Mouse (Mus musculus) lung, embryonic 15.5 days (tissue): Measurements from ENCODE around the gene Clip4. TPM values are rescaled to one million over a fixed set of nuclear protein-coding genes. Genes with fewer than 3 reads are reported as not detected.
"Not testable (repeated sequence)": the region's sequence is repeated elsewhere in the genome, so short reads cannot be mapped to it uniquely, and the experiment has no call there.

Experiments used
- ATAC-seq: fragments of 200-750 bp; cut with Nextera tagmentation; 2 replicates; pipeline ENCODE4 v1.8.0; 2017; ENCODE audit warnings: moderate number of reproducible peaks, borderline replicate concordance; ENCODE audit not compliant: low FRiP score, low TSS enrichment; ENCODE audit errors: extremely low read depth
- H3K27ac ChIP-seq: fragments of 300-500 bp; sonication (generic); 2 replicates; pipeline ENCODE4 v1.5.1; 2015; ENCODE audit warnings: moderate library complexity, mild to moderate bottlenecking, inconsistent platforms
- H3K27me3 ChIP-seq: fragments of 300-500 bp; sonication (generic); 2 replicates; pipeline ENCODE4 v1.6.1; 2015; ENCODE audit warnings: inconsistent platforms
- H3K36me3 ChIP-seq: fragments of 300-500 bp; sonication (generic); 2 replicates; pipeline ENCODE4 v1.6.1; 2015; ENCODE audit warnings: inconsistent platforms
- H3K4me1 ChIP-seq: fragments of 300-500 bp; sonication (generic); 2 replicates; pipeline ENCODE4 v1.6.1; 2015; ENCODE audit warnings: inconsistent platforms
- H3K4me2 ChIP-seq: fragments of 300-500 bp; sonication (generic); 2 replicates; pipeline ENCODE4 v1.6.1; 2015; ENCODE audit warnings: inconsistent platforms, mild to moderate bottlenecking, moderate library complexity
- H3K4me3 ChIP-seq: fragments of 300-500 bp; sonication (generic); 2 replicates; pipeline ENCODE4 v1.5.1; 2015; ENCODE audit warnings: mild to moderate bottlenecking, inconsistent platforms
- H3K9ac ChIP-seq: fragments of 300-500 bp; sonication (generic); 2 replicates; pipeline ENCODE4 v1.6.1; 2015; ENCODE audit warnings: inconsistent platforms
- H3K9me3 ChIP-seq: fragments of 300-500 bp; sonication (generic); 2 replicates; pipeline ENCODE4 v1.6.1; 2016; ENCODE audit warnings: inconsistent platforms
- WGBS: fragments of 180-500 bp; shearing (Covaris S2); methylation state at CpG from one replicate; pipeline ENCODE4 v1.1.7; 2015; 5-methylcytosine and 5-hydroxymethylcytosine counted together
- polyA plus RNA-seq: library from polyadenylated mRNA; unstranded; fragments of >200 nt; fragmentation: Nextera tagmentation; extraction: Ambion mirVana; gene quantifications from 2 replicates; pipeline ENCODE4 v1.2.1, GENCODE M21; 2015

Clip4 gene
- 6.0 and 6.6 TPM in 2 replicates for polyA plus RNA-seq

- not testable (repeated sequence) for ATAC-seq
- WGBS, result 61% methylated on average over 1 of the region's 1 CpGs
Measured at GRCm38 (mm10) chr17:71768173-71768572, at the start of gene Clip4. Clip4 (plus strand) TSS chr17:71768473.

DNA sequence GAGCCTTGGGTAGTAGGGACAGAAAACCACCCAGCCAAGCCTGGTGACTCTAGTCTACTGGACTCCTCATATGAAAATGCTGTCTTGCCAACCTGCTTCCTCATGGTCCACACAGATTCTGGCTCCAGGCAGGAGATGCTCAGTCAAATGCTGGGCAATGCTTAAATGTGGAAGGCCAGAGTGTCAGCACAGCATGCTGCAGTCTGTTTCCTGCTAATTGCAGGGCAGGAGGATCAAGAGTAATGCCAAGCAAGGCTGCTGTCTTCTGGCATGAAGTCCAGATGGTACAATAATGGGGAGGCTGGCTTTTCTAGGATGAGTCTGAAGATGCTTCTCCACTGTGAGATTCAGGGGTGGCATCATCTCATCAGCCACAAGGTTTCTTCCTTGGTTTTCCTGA, 47.8 kb upstream of the Clip4 start:
- Histone ChIP-seq H3K4me3 (no peak overlapping the region), H3K27ac (no peak overlapping the region), H3K9ac (no peak overlapping the region), H3K4me2 (no peak overlapping the region), H3K27me3 (no peaks in the 10 kb centered on the region), H3K9me3 (no peaks in the 10 kb centered on the region), H3K36me3 (no peaks in the 10 kb centered on the region), H3K4me1 (no peaks in the 10 kb centered on the region)
- ATAC-seq, result no peak

More at GRCm38 (mm10) chr17:71768173-71768572, at the start of gene Clip4:
- not testable (repeated sequence) for H3K36me3 ChIP-seq, H3K9ac ChIP-seq, H3K4me1 ChIP-seq, H3K27me3 ChIP-seq, H3K4me2 ChIP-seq, H3K4me3 ChIP-seq, H3K27ac ChIP-seq, H3K9me3 ChIP-seq

GRCm38 (mm10) chr17:71721019-71721418, 47.3 kb upstream of the Clip4 start:
- H3K9ac ChIP-seq, result no peak overlapping the region
- H3K27me3 ChIP-seq, result no peaks in the 10 kb centered on the region
- no peak for ATAC-seq
- H3K36me3 ChIP-seq, result no peaks in the 10 kb centered on the region
- H3K4me3 ChIP-seq, result no peak overlapping the region
- no peak overlapping the region for H3K4me2 ChIP-seq
- H3K4me1 ChIP-seq, result no peaks in the 10 kb centered on the region
- 48% methylated on average over 3 of the region's 3 CpGs for WGBS
- no peak overlapping the region for H3K27ac ChIP-seq
- H3K9me3 ChIP-seq, result no peaks in the 10 kb centered on the region

- no peaks in the 10 kb centered on the region for H3K27me3 ChIP-seq
- no peak overlapping the region; the same call in 1 of the 2 replicates for H3K27ac ChIP-seq
- H3K4me1 ChIP-seq, result no peaks in the 10 kb centered on the region
- ATAC-seq, result peak; percentile 73
- no peak overlapping the region for H3K4me3 ChIP-seq
- H3K9me3 ChIP-seq, result no peaks in the 10 kb centered on the region
- no peak overlapping the region for H3K9ac ChIP-seq
- WGBS, result 29% methylated on average over 2 of the region's 2 CpGs
- H3K36me3 ChIP-seq, result no peaks in the 10 kb centered on the region
- H3K4me2 ChIP-seq, result no peak overlapping the region
Measured at GRCm38 (mm10) chr17:71730655-71731054, 37.6 kb upstream of the Clip4 start.

DNA sequence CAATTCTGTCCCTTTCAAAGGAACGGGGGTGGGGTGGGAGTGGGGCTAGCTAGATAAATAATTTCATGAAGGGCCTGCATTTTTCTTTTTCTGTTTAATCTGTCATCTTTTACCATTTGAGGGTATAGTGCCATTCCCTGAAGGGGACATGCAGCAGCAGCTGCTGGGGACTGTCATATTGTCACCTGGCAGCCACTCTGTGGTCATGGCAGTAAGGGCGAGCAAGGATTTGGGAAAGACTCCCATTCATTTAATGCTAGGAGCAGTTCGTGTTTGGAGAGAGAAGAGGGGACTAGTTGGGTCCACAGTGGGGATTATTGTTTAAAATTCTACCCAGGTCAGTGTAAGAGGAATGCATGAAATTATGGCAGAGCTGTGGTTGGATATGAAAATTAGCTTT, 31.8 kb upstream of the Clip4 start:
- no peak overlapping the region for H3K27ac ChIP-seq
- no peak overlapping the region for H3K4me3 ChIP-seq
- no peaks in the 10 kb centered on the region for H3K27me3 ChIP-seq
- no peaks in the 10 kb centered on the region for H3K9me3 ChIP-seq
- no peak for ATAC-seq
- H3K36me3 ChIP-seq, result no peaks in the 10 kb centered on the region
- no peak overlapping the region for H3K4me2 ChIP-seq
- 45% methylated on average over 3 of the region's 3 CpGs for WGBS
- H3K9ac ChIP-seq, result no peak overlapping the region
- no peaks in the 10 kb centered on the region for H3K4me1 ChIP-seq

DNA sequence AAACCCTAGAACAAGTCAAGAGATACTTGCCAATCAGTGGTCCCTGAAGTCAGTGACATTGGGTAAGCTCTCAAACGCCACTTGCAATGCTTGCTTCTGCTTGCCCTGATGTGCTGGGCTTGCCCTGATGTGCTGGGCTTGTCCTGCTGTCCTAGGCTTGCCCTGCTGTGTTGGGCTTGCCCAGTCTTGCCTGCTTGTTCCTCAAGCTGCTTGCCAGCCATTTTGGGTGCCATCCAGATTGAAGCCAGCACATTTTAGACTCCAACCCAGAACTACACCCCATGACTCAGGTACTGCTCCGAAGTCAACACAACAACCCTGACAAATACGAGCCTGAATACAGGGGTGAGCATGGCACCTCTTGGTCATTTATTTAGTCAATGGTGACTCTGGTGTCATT, 26.1 kb upstream of the Clip4 start:
- Histone ChIP-seq H3K4me1 (peaks cover 9% of the 10 kb centered on the region; the same call in 1 of the 2 replicates), H3K36me3 (no peaks in the 10 kb centered on the region), H3K9ac (no peak overlapping the region), H3K9me3 (no peaks in the 10 kb centered on the region), H3K4me3 (no peak overlapping the region), H3K4me2 (no peak overlapping the region), H3K27me3 (no peaks in the 10 kb centered on the region), H3K27ac (no peak overlapping the region)
- 78% methylated on average over 3 of the region's 3 CpGs for WGBS
- no peak for ATAC-seq

GRCm38 (mm10) chr17:71742935-71743334, 25.3 kb upstream of the Clip4 start:
- no peak overlapping the region for H3K9ac ChIP-seq
- no peaks in the 10 kb centered on the region for H3K36me3 ChIP-seq
- no peaks in the 10 kb centered on the region for H3K27me3 ChIP-seq
- no peak overlapping the region for H3K27ac ChIP-seq
- no peak overlapping the region for H3K4me3 ChIP-seq
- no peak overlapping the region for H3K4me2 ChIP-seq
- peaks cover 9% of the 10 kb centered on the region; the same call in 1 of the 2 replicates for H3K4me1 ChIP-seq
- no peak for ATAC-seq
- WGBS, result 13% methylated on average over 5 of the region's 5 CpGs
- no peaks in the 10 kb centered on the region for H3K9me3 ChIP-seq

- no peak overlapping the region for H3K4me2 ChIP-seq
- 72% methylated on average over 9 of the region's 9 CpGs for WGBS
Measured at GRCm38 (mm10) chr17:71746114-71746513, 22.2 kb upstream of the Clip4 start.

DNA sequence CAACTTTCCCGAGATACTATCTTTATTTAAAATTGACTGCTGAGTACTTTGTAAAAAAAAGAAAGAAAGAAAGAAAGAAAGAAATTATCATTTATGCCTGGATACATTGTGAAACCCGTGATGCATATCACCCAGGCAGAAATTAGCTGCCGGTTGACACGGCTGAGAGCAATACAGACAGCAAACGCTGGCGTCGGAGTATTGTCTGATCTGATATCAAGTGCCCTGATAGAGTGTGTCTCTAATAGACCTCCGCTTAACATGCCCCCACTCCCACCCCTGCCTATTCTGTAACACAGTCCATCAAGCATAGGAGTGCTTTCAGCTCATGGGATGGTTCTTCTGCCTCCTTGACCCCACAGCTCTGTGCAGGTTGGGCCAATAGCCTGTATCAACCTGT, 20.7 kb upstream of the Clip4 start:
- Histone ChIP-seq H3K4me1 (peaks cover 9% of the 10 kb centered on the region; the same call in 1 of the 2 replicates), H3K9me3 (no peaks in the 10 kb centered on the region), H3K4me3 (no peak overlapping the region), H3K4me2 (no peak overlapping the region), H3K27ac (no peak overlapping the region), H3K27me3 (no peaks in the 10 kb centered on the region), H3K9ac (no peak overlapping the region), H3K36me3 (no peaks in the 10 kb centered on the region)
- WGBS, result 59% methylated on average over 8 of the region's 8 CpGs
- ATAC-seq, result no peak

More at GRCm38 (mm10) chr17:71746114-71746513, 22.2 kb upstream of the Clip4 start:
- no peak overlapping the region for H3K9ac ChIP-seq
- H3K9me3 ChIP-seq, result no peaks in the 10 kb centered on the region
- H3K4me1 ChIP-seq, result peaks cover 9% of the 10 kb centered on the region; the same call in 1 of the 2 replicates
- H3K27me3 ChIP-seq, result no peaks in the 10 kb centered on the region
- no peaks in the 10 kb centered on the region for H3K36me3 ChIP-seq
- ATAC-seq, result no peak
- no peak overlapping the region for H3K4me3 ChIP-seq
- H3K27ac ChIP-seq, result no peak overlapping the region

- no peak for ATAC-seq
- Histone ChIP-seq H3K27me3 (no peaks in the 10 kb centered on the region), H3K4me2 (no peak overlapping the region), H3K36me3 (no peaks in the 10 kb centered on the region), H3K9ac (no peak overlapping the region), H3K9me3 (no peaks in the 10 kb centered on the region), H3K4me1 (no peaks in the 10 kb centered on the region), H3K27ac (no peak overlapping the region), H3K4me3 (no peak overlapping the region)
- WGBS, result 68% methylated on average over 9 of the region's 9 CpGs
Measured at GRCm38 (mm10) chr17:71749616-71750168, 18.6 kb upstream of the Clip4 start.

DNA sequence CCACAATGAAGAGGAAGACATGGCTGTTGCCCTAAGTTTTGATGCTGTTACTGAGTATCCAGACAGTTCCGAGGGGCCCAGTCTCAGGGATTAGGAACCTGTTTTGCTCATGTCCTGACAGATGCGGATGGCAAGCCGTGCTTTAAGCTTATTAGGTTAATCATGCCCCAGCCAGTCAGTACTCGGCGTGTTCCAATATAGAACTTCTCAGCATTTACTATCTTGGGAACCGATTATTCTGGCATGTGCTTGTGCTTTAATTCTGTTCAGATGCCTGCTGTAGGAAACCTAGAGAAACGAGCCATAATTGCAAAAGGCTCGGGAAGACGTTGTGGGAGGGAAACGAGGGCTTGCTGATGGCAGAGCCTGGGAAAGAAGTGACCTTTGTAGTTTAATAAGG, 15.4 kb upstream of the Clip4 start, which contains the start of gene Pcare:
Gene Pcare, minus strand, starts transcription at position 64 of the 400 bp plus-strand sequence.
- H3K9ac ChIP-seq, result no peak within 1 kb of the TSS
- no peak within 1 kb of the TSS for H3K27ac ChIP-seq
- WGBS, result 80% methylated on average over 10 of the region's 10 CpGs
- no peak within 1 kb of the TSS for H3K4me2 ChIP-seq
- no peaks in the 10 kb centered on the region for H3K27me3 ChIP-seq
- no peaks in the 10 kb centered on the region for H3K4me1 ChIP-seq
- ATAC-seq, result no peak
- no peaks in the 10 kb centered on the region for H3K9me3 ChIP-seq
- no peaks in the 10 kb centered on the region for H3K36me3 ChIP-seq
- H3K4me3 ChIP-seq, result no peak within 1 kb of the TSS

DNA sequence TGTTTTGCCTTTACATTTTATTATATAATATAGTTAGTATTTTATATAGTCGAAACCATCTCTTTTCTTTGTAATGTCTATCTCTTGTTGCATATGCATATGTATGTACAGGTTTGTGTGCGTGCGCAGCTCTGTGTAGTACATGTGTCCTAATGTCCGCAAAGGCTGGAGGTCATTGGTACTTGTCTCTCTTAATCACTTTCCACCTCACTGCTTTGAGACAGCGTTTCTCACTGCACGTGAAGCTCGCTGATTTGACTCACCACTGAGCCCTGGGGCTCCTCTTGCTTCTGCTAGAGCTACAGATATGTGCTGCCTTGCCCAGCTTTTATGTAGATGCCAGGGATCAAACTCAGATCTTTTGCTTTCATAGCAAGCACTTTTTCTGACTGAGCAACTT, 7.7 kb upstream of the Clip4 start:
- 75% methylated on average over 7 of the region's 7 CpGs for WGBS
- H3K27me3 ChIP-seq, result no peaks in the 10 kb centered on the region
- H3K9me3 ChIP-seq, result no peaks in the 10 kb centered on the region
- no peak overlapping the region for H3K4me3 ChIP-seq
- H3K27ac ChIP-seq, result no peak overlapping the region
- no peak overlapping the region for H3K4me2 ChIP-seq
- H3K4me1 ChIP-seq, result no peaks in the 10 kb centered on the region
- no peak for ATAC-seq
- H3K9ac ChIP-seq, result no peak overlapping the region
- no peaks in the 10 kb centered on the region for H3K36me3 ChIP-seq

GRCm38 (mm10) chr17:71769564-71769963, 1.3 kb downstream of the Clip4 start:
- H3K27me3 ChIP-seq, result no peaks in the 10 kb centered on the region
- H3K4me3 ChIP-seq, result no peak overlapping the region
- H3K4me2 ChIP-seq, result no peak overlapping the region
- no peak overlapping the region for H3K27ac ChIP-seq
- H3K4me1 ChIP-seq, result no peaks in the 10 kb centered on the region
- no peaks in the 10 kb centered on the region for H3K9me3 ChIP-seq
- 52% methylated on average over 6 of the region's 6 CpGs for WGBS
- no peak overlapping the region for H3K9ac ChIP-seq
- no peak for ATAC-seq
- H3K36me3 ChIP-seq, result no peaks in the 10 kb centered on the region
